Mouse (Mus musculus) intestine, embryonic 15.5 days (tissue): ENCODE measurements around the gene Itgb4. TPM values are rescaled to one million over a fixed set of nuclear protein-coding genes. Genes with fewer than 3 reads are reported as not detected.

ENCODE experiments used
- ATAC-seq: fragments of 200-750 bp; cut with Nextera tagmentation; 2 replicates; pipeline ENCODE4 v1.8.0; 2017; ENCODE audit warnings: moderate TSS enrichment, moderate library complexity
- H3K27ac ChIP-seq: fragments of 300-500 bp; sonication (generic); 2 replicates; pipeline ENCODE4 v1.5.1; 2015; ENCODE audit warnings: mild to moderate bottlenecking, inconsistent platforms
- H3K27me3 ChIP-seq: fragments of 300-500 bp; sonication (generic); replicated peaks from 2 replicates; pipeline ENCODE4 v1.6.1; 2015; ENCODE audit warnings: inconsistent platforms
- H3K36me3 ChIP-seq: fragments of 300-500 bp; sonication (generic); 2 replicates; pipeline ENCODE4 v1.6.1; 2015; ENCODE audit warnings: inconsistent platforms
- H3K4me1 ChIP-seq: fragments of 300-500 bp; sonication (generic); replicated peaks from 2 replicates; pipeline ENCODE4 v1.6.1; 2015; ENCODE audit warnings: inconsistent platforms
- H3K4me2 ChIP-seq: fragments of 300-500 bp; sonication (generic); replicated peaks from 2 replicates; pipeline ENCODE4 v1.6.1; 2015; ENCODE audit warnings: mild to moderate bottlenecking, inconsistent platforms
- H3K4me3 ChIP-seq: fragments of 300-500 bp; sonication (generic); replicated peaks from 2 replicates; pipeline ENCODE4 v1.5.1; 2015; ENCODE audit warnings: inconsistent platforms
- H3K9ac ChIP-seq: fragments of 300-500 bp; sonication (generic); 2 replicates; pipeline ENCODE4 v1.6.1; 2015; ENCODE audit warnings: inconsistent platforms
- H3K9me3 ChIP-seq: fragments of 300-500 bp; sonication (generic); 2 replicates; pipeline ENCODE4 v1.6.1; 2016; ENCODE audit warnings: inconsistent platforms
- WGBS: fragments of 180-500 bp; shearing (Covaris S2); methylation state at CpG from one replicate; pipeline ENCODE4 v1.1.7; 2015; 5-methylcytosine and 5-hydroxymethylcytosine counted together
- polyA plus RNA-seq: library from polyadenylated mRNA; unstranded; fragments of >200 nt; fragmentation: Nextera tagmentation; extraction: Ambion mirVana; gene quantifications from 2 replicates; pipeline ENCODE4 v1.2.1, GENCODE M21; 2015

Gene Itgb4
- polyA plus RNA-seq, 1 experiment from 2014 or later, result 7.9 TPM

- peak overlapping the region; percentile 81; the same call in 1 of the 2 replicates for H3K27ac ChIP-seq
- H3K4me1 ChIP-seq, result peaks cover 20% of the 10 kb centered on the region
- H3K36me3 ChIP-seq, result peaks cover 16% of the 10 kb centered on the region
- H3K9ac ChIP-seq, result no peak overlapping the region
- ATAC-seq, result peak; percentile 32; the same call in 1 of the 2 replicates
- H3K9me3 ChIP-seq, result no peaks in the 10 kb centered on the region
- peak overlapping the region; percentile 33; the same call in 1 of the 2 replicates for H3K4me2 ChIP-seq
- WGBS, result 74% methylated on average over 5 of the region's 5 CpGs
- no peaks in the 10 kb centered on the region for H3K27me3 ChIP-seq
- no peak overlapping the region for H3K4me3 ChIP-seq
Observed at GRCm38 (mm10) chr11:115954712-115955111, 19.8 kb upstream of the Itgb4 start.

- Histone ChIP-seq H3K27ac (peak overlapping the region; percentile 81), H3K27me3 (no peaks in the 10 kb centered on the region), H3K9me3 (no peaks in the 10 kb centered on the region), H3K4me1 (peaks cover 20% of the 10 kb centered on the region), H3K9ac (no peak overlapping the region), H3K4me3 (no peak overlapping the region), H3K36me3 (peaks cover 19% of the 10 kb centered on the region), H3K4me2 (peak overlapping the region; percentile 33)
- ATAC-seq, result peak; percentile 81
- WGBS, result 57% methylated on average over 10 of the region's 10 CpGs
Observed at GRCm38 (mm10) chr11:115955195-115955858, 19.2 kb upstream of the Itgb4 start.

GRCm38 (mm10) chr11:115956453-115956852 is 18.1 kb upstream of the Itgb4 start:
- H3K27me3 ChIP-seq, result no peaks in the 10 kb centered on the region
- peak; percentile 39 for ATAC-seq
- peaks cover 20% of the 10 kb centered on the region for H3K4me1 ChIP-seq
- no peak overlapping the region for H3K4me2 ChIP-seq
- peaks cover 31% of the 10 kb centered on the region for H3K36me3 ChIP-seq
- no peak overlapping the region for H3K4me3 ChIP-seq
- no peak overlapping the region for H3K9ac ChIP-seq
- H3K27ac ChIP-seq, result peak overlapping the region; percentile 81
- H3K9me3 ChIP-seq, result no peaks in the 10 kb centered on the region
- WGBS, result 53% methylated on average over 4 of the region's 4 CpGs

- ATAC-seq, result no peak
- H3K4me3 ChIP-seq, result no peak overlapping the region
- no peak overlapping the region for H3K9ac ChIP-seq
- H3K4me1 ChIP-seq, result peaks cover 20% of the 10 kb centered on the region
- peaks cover 33% of the 10 kb centered on the region for H3K36me3 ChIP-seq
- H3K27ac ChIP-seq, result no peak overlapping the region
- no peaks in the 10 kb centered on the region for H3K27me3 ChIP-seq
- 71% methylated on average over 7 of the region's 7 CpGs for WGBS
- no peak overlapping the region for H3K4me2 ChIP-seq
- H3K9me3 ChIP-seq, result no peaks in the 10 kb centered on the region
Observed at GRCm38 (mm10) chr11:115957971-115958370, 16.5 kb upstream of the Itgb4 start.

GRCm38 (mm10) chr11:115959018-115959417 is 15.5 kb upstream of the Itgb4 start:
- H3K9ac ChIP-seq, result no peak overlapping the region
- peaks cover 20% of the 10 kb centered on the region for H3K4me1 ChIP-seq
- no peak overlapping the region for H3K4me2 ChIP-seq
- 95% methylated on average over 9 of the region's 9 CpGs for WGBS
- ATAC-seq, result no peak
- no peaks in the 10 kb centered on the region for H3K9me3 ChIP-seq
- no peak overlapping the region for H3K27ac ChIP-seq
- H3K36me3 ChIP-seq, result peaks cover 36% of the 10 kb centered on the region
- no peak overlapping the region for H3K4me3 ChIP-seq
- H3K27me3 ChIP-seq, result no peaks in the 10 kb centered on the region

GRCm38 (mm10) chr11:115962651-115963412 is 11.7 kb upstream of the Itgb4 start:
- H3K27ac ChIP-seq, result no peak overlapping the region
- no peak overlapping the region for H3K9ac ChIP-seq
- no peaks in the 10 kb centered on the region for H3K4me1 ChIP-seq
- WGBS, result 92% methylated on average over 9 of the region's 9 CpGs
- H3K4me3 ChIP-seq, result no peak overlapping the region
- H3K4me2 ChIP-seq, result no peak overlapping the region
- ATAC-seq, result no peak
- H3K9me3 ChIP-seq, result no peaks in the 10 kb centered on the region; the same call in 1 of the 2 replicates
- H3K27me3 ChIP-seq, result no peaks in the 10 kb centered on the region
- peaks cover 58% of the 10 kb centered on the region for H3K36me3 ChIP-seq

GRCm38 (mm10) chr11:115964977-115965604 is 9.4 kb upstream of the Itgb4 start:
- Histone ChIP-seq H3K27ac (no peak overlapping the region), H3K27me3 (no peaks in the 10 kb centered on the region), H3K36me3 (peaks cover 57% of the 10 kb centered on the region), H3K9ac (no peak overlapping the region), H3K4me2 (no peak overlapping the region), H3K9me3 (no peaks in the 10 kb centered on the region; the same call in 1 of the 2 replicates), H3K4me3 (no peak overlapping the region), H3K4me1 (peaks cover 6% of the 10 kb centered on the region)
- WGBS, result 73% methylated on average over 10 of the region's 10 CpGs
- ATAC-seq, result no peak

GRCm38 (mm10) chr11:115968731-115969405 is 5.6 kb upstream of the Itgb4 start:
- Histone ChIP-seq H3K4me2 (no peak overlapping the region), H3K9ac (no peak overlapping the region), H3K27me3 (0 out of 2 replicates have a peak, but pooled peaks cover 3% of the 10 kb centered on the region), H3K4me1 (peaks cover 12% of the 10 kb centered on the region), H3K36me3 (peaks cover 26% of the 10 kb centered on the region), H3K4me3 (no peak overlapping the region), H3K27ac (no peak overlapping the region), H3K9me3 (no peaks in the 10 kb centered on the region; the same call in 1 of the 2 replicates)
- ATAC-seq, result no peak
- 56% methylated on average over 5 of the region's 5 CpGs for WGBS

GRCm38 (mm10) chr11:115970006-115970673 is 4.4 kb upstream of the Itgb4 start:
- Histone ChIP-seq H3K4me1 (peaks cover 18% of the 10 kb centered on the region), H3K9me3 (no peaks in the 10 kb centered on the region; the same call in 1 of the 2 replicates), H3K27ac (peak overlapping the region; percentile 55; the same call in 1 of the 2 replicates), H3K4me2 (no peak overlapping the region), H3K36me3 (peaks cover 15% of the 10 kb centered on the region), H3K9ac (no peak overlapping the region), H3K27me3 (peaks cover 10% of the 10 kb centered on the region; the same call in 1 of the 2 replicates), H3K4me3 (no peak overlapping the region)
- WGBS, result 39% methylated on average over 15 of the region's 15 CpGs
- 0 out of 2 replicates have a peak, but pooled peaks have one; percentile 1 for ATAC-seq

GRCm38 (mm10) chr11:115971016-115971415 is 3.5 kb upstream of the Itgb4 start:
- H3K4me1 ChIP-seq, result peaks cover 20% of the 10 kb centered on the region
- 51% methylated on average over 6 of the region's 6 CpGs for WGBS
- 0 out of 2 replicates have a peak overlapping the region, but pooled peaks have one; percentile 48 for H3K27ac ChIP-seq
- peak; percentile 59 for ATAC-seq
- no peak overlapping the region for H3K9ac ChIP-seq
- no peak overlapping the region for H3K4me3 ChIP-seq
- no peak overlapping the region for H3K4me2 ChIP-seq
- peaks cover 18% of the 10 kb centered on the region; the same call in 1 of the 2 replicates for H3K27me3 ChIP-seq
- peaks cover 9% of the 10 kb centered on the region for H3K36me3 ChIP-seq
- no peaks in the 10 kb centered on the region; the same call in 1 of the 2 replicates for H3K9me3 ChIP-seq

- ATAC-seq, result no peak; the same call in 1 of the 2 replicates
Observed at GRCm38 (mm10) chr11:115975083-115975420, 543 bp downstream of the Itgb4 start.

More at GRCm38 (mm10) chr11:115975083-115975420, 543 bp downstream of the Itgb4 start:
- Histone ChIP-seq H3K4me3 (peak overlapping the region; percentile 52), H3K4me1 (peaks cover 19% of the 10 kb centered on the region), H3K9me3 (no peaks in the 10 kb centered on the region), H3K4me2 (peak overlapping the region; percentile 76), H3K27me3 (peaks cover 18% of the 10 kb centered on the region; the same call in 1 of the 2 replicates), H3K9ac (peak overlapping the region; percentile 54), H3K36me3 (no peaks in the 10 kb centered on the region), H3K27ac (peak overlapping the region; percentile 42)
- 3% methylated on average over 18 of the region's 18 CpGs for whole genome bisulfite sequencing
